Mouse (Mus musculus): Measurements from ENCODE around the gene Gpr132.

Gpr132 gene

DNA sequence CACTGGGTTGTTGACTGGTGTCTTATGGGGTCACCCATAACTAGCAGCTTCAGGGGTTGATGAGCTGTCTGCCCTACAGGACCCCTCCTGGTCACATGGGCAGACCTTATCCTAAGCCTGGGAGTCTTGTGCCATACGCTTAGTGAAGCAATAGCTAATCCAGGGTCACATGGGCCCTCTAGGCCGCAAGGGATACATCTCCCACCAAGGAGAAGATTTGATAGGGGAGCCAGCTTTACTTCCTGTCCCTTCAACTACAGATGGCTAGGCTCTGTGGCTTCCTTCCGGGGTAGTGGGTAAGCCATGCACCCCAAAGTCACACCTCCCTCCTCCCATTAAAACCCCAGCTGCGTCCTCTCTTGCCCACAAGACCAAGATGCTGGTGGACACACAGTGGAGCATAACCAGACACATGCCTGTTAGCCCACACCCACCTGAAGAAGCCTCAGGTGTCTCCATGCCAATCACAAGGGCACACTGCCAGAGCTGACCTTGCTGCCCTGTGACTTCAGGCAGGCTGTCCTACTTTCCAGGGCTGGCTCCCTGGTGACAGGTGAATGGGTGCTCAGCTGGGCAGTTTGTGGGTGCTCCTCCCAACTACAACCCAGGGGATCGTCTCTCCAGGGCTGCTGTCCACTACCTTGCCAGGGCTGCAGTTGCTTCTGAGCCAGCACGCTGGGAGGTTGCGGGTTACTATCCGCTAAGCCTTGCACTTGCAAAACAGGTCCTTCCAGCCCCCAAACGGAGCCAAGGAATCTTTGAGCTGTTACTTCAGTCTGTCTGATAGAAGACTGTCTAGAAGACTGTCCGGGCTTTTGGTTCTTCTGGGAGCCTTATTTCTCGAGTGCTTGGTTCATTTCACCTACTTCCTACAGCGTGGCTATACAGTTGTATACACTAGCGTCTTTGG, at the start of gene Gpr132:
TSS of gene Gpr132 (minus strand) at position 51 of the 910 bp plus-strand sequence.
- no peak for DNase-seq (ENCODE audit: low spot score)

DNA sequence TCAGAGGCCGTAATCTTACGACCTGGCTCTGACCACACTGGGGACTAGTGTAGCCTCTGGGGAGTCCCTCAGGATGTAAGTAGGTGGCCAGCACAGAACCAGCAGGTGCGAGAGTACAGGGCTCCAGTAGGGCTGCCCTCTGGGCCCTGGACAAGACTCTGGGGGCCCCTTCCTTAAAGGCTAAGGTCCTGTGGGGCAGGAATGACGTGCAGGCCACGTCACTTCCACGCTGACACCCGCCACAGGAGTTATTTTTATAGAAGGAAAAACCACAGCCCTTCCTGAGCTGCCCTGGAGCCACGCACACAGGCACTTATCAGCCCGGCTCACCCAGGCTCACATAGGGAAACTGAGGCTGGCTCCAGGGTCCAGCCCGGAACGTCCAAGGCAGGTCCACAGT, 49.5 kb upstream of the Gpr132 start:
- no peak for DNase-seq (ENCODE audit: low spot score)

DNA sequence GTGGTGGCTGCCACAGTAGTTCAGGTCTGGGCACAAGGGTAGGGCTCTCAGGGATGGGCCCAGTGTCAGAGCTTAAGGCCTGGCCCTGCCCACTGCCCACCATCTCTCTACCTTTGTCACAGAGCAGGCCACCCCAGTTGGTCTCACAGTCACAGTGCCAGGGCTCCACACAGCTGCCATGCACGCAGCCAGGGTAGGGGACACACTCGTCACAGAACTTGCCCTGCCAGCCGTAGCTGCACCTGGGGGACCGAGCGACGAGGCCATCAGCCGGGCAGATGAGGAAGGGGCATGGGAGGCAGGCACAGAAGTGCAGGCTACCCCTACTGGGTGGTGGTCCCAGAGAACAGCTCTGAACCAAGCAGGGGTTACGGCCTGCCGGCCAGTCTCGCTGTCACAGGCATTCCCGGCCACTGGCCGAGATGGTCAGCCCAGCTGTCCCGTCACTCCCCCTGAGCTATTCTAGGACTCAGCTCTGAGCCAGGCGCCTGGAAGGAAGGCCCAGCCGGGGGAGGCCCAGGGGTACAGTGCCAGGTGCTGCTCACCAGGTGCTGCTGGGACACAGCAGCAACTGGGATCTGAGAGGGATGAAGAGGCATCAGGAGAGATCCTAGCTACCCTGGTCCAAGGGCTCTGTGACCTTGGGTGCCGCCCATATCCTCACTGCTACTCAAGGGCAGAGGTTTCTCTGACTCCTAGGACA, 48.8 kb upstream of the Gpr132 start:
- DNase-seq (ENCODE audit: low spot score) = no peak

DNA sequence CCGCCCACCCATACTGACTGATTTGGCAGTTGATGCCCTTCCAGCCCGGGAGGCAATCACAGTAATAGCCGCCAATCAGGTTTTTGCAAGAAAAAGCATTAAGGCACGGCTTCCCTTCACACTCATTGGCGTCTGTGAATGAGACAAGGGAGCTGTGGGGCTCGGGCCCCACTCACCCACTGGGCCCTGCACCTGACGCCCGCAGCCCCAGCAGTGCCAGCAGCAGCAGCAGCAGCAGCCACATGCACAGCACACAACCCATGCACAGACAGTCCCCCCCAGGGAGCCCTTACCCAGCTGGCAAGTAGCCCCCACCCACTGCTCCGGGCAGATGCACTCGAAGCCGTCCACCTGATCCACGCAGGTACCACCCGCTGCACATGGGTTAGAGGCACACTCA, 47.6 kb upstream of the Gpr132 start:
- DNase-seq (ENCODE audit: low spot score) = no peak

DNA sequence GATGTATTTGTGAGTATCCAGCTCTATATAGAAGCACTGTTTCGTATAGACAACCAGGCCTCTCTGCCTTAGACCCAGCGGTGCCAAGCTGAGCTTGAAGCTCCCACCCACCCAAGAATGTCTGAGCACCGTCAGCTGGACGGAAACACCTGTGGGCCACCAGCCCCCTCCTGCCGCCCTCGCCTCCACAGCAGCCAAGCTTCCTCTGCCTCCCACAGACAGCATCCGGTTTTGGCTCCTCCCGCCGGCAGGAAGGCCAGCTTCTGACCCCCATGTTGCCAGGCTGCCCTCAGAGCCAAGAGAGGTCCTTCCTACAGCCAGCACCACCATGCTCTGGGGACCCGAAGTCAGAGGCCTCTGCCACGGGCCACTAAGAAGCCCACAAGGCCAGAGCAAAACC, 46.5 kb upstream of the Gpr132 start:
- no peak for DNase-seq (ENCODE audit: low spot score)

DNA sequence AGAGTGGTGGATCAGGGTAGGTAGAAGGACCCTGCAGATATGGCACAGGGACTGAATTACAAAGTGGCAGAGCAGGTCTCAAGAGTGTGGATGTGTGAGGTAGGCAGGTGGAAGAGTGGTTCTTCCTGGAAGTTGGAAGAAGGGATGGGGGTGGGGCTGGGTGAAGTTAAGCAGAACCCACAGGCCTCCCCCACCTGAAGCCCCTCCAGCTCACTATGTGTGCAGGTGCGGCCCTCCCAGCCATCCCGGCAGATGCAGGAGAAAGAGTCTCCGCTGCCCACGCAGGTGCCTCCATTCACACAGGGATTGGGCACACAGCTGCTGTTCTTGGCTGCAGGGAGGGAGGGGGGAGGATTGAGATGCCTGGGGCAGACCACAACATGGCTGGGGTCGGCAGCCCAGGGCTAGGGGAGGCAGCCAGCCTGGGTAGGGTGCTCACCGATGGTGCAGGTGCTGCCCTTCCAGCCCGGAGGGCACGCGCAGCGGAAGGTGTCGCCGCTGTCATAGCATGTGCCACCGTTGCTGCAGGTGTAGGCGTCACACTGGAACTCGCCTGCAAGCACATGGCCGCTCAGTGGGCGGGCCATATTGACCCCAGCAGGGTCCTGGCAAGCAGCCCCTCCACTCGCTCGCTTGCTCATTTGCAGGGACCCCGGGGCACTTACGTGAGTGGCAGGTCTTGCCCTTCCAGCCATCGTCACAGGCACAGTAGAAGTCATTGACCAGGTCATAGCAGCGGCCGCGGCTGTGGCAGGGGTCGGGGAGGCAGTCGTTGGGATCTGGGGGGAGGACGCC, 45.1 kb upstream of the Gpr132 start:
- DNase-seq (ENCODE audit: low spot score) = no peak

DNA sequence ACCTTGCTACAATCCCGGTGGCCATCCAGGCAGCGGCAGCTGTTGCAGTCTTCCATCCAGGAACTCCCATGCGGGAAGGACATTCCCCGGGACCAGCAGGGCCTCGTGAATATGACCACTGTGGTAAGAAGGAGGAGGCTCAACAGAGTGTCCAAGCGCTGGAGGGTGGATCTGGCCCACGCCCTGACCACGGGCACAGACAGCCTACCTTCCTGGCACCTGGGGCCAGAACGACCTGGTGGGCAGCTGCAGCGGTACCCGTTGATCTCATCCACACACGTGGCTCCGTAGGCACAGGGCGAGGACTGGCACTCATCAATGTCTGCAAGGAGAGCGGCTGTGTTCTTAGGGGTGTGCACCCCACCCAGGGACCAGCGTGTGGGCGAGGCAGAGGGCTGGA, 43.7 kb upstream of the Gpr132 start:
- DNase-seq (ENCODE audit: low spot score) = no peak

DNA sequence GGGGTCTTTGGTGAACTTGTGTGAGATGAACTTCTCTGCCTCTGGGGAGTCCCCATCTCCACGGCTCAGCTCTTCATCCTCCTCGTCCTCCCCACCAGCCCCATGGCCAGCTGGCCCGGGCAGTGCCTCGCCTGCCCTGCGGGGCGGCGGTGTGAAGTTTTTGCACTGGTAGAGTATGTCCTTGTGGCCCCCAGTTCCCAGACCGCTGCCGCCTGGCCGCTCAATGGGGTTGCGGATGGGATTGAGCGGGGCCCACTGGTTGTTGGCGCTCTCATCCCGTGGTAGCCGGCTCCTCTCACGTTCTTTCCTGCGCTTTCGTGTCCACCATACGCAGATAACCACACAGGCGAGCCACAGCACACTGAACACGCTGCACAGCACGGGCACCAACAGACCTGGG, 41.0 kb upstream of the Gpr132 start:
- no peak for DNase-seq (ENCODE audit: low spot score)

DNA sequence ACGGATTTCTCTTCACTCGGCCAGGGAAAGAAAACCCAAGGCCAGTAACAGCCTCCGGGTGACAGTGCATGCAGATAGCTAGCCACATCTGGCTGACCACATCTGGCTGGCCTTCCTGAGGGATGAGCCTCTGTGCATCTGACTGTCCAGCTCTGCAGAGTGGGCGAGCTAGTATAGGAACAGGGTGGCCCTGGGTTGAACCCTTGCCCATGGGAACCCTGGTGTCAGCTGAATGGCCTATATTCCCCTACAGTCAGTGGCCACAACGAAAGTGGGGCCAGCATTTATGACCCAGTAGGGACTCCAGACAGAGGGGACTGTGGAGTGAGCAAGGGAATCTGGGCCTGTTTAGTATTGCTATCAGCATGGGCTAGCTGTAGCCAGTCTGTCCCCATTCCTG, 37.0 kb upstream of the Gpr132 start:
- no peak for DNase-seq (ENCODE audit: low spot score)

DNA sequence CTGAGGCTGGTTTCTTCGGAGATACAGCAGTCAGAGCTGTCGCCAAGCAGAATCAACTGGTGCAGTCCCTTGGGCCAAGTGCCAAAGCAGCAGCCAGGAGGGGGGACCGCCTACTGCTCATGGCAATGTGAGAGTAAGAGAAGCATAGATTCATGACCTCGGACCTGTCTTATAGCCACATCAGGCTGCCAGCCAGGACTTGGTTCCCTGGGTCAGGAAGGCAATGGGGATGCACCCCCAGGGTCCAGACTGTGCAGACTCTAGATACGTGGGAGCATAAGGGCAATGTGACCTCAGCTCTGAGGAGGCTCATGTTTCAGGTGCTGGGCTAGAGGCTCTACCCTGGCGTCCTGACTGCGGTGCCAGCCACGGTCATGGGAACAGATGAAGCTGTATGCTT, 35.9 kb upstream of the Gpr132 start:
- no peak for DNase-seq (ENCODE audit: low spot score)

DNA sequence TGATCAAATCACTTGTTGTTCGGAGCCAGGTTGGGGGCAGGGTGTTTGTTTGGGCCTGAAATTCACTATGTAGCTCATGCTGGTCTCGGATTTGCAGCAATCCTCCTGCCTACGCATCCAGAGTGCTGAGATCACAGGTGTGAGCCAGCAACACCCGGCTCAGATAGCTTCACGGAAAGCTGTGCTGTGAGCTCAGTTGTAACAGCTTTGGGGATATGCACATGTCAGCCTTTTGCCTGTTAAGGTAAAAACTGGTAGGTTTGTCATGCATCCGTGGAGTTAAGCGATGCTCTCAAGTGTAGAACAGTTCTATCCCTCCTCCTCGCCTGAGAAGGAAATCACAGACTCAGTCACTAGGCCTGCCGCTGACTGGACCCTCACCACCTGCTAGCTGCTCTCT, 32.6 kb upstream of the Gpr132 start:
- no peak for DNase-seq (ENCODE audit: low spot score)

DNA sequence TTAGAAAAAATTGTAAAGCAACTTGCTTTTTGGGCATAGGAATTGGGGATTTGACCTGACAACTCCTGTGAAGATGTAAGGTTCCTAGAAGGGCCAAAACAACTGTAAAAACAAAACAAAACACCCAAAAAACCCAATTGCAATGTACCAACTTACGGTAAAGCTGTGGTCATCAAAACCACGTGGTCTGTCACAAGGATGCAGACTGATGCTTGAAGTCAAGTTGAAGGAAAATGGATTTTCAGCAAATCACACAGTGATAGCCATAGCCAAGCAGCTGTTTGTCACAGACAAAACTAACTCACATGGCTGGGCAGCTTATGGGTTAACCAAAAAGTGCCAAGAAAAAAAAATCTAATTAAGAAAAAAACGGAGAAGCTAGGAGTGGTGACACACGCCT, 30.9 kb upstream of the Gpr132 start:
- no peak for DNase-seq (ENCODE audit: low spot score)

DNA sequence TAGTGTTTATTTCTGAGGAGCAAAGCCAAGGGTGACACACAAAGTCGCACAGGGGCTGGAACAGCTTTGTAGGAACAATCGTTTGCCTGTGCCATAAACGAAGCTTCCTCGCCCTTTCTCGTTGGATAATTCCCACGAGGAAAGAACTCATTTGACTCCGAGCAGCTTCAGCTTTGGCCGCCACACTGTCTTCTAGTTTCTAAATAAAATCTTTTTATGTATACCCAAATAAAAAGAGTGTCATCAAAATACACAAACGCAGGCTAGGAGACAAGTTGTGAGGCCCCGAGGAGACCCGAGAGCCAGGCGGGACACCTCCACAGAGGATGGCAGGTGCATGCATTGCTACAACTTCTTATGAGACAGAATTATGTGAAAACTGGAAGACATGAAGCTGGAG, 30.3 kb upstream of the Gpr132 start:
- no peak for DNase-seq (ENCODE audit: low spot score)

DNA sequence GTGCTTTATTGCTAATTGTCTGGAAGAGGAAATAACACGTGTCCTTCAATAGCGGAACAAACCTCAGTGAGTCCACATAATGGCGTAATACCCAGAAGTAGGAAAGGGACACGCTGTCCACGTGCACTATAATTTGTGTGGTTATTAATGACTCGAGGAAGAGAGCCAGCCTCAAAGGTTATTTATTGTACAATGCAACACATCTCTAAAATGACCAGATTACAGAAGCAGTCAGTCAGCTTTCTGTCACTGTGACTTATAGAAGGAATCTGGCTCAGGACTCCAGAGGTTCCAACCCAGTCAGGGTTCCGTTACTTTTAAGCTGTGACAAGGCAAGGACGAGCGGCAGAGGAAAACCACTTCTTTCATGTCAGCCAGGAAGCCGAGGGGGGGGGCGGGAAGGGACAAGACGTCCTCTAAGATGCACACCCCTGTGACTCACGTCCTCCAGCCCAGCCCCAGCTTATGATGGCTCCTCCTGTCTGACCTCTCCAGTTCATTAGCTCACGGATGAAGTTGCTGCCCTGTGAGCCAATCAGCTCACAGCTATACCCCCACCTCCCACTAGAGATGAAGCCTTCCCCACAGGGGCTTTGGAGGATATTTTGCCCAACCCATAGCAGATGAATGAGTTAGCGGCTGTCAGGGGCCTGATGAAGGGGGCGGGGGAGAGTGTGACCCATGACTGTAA, 29.6 kb upstream of the Gpr132 start:
- no peak for DNase-seq (ENCODE audit: low spot score)

DNA sequence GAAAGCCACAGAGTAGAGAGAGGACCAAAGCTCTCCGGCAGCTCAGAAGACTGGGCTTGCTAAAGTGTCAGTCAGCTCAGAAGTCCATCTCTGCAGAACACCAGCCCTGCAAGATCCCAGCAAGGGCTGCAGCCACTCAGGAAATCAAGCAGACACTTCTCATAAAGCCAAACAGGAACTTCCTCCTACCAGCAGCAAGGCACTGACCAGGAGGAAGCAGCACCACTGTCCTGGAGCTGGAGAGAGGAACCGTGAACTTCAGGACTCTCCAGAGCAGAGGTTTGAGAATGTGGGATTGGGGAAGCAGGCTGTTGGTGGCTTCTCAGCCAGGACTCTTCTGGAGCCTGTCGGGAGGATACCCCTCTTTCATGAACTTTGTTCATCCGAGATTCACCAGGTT, 26.9 kb upstream of the Gpr132 start:
- no peak for DNase-seq (ENCODE audit: low spot score)

DNA sequence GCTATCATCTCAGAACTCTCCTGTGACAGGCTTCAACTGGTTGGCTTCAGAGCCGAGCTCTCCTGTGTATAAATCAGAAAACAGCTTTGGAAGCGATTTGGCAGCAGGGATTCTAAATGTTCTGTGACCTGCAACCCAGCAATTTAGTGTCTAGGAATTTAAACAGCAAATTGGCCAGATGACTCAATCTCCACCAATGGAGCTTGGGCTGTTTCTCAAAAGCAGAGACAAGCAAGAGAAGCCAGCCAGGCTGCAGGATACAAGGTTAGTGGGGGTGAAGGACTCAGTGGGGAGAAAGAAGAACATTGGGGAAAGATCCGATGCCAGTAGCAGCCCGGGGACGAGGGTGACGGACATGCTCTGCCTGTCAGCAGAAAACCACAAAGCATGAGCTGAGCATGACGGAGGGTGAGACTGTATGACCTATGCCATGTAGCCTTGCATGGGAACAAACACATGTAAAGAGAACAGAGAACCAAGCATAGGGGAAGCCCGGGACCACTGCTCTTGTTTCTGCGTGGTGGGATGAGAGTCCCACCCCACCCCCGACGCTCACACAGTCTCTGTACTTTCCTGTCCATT, 26.4 kb upstream of the Gpr132 start:
- no peak for DNase-seq (ENCODE audit: low spot score)

DNA sequence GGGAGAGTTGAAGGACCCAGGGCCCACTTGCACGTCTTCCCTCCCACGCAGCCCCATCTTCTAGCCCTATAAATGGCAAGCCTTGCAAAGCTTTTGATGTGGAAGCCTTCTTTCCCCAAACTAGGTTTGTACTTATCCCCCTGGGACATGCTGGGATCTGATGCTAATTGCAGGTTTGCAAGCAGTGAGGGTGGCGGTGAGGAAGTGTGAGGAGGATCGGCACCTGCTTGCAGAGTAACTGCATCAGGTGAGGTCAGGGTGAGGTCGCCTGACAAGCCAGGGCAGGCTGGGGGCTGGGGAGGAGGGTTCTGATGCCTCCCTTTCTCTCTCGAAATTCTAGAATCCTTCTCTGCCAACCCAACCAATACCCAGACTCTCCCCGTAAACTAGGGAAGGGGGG, 17.4 kb upstream of the Gpr132 start:
- no peak for DNase-seq (ENCODE audit: low spot score)

DNA sequence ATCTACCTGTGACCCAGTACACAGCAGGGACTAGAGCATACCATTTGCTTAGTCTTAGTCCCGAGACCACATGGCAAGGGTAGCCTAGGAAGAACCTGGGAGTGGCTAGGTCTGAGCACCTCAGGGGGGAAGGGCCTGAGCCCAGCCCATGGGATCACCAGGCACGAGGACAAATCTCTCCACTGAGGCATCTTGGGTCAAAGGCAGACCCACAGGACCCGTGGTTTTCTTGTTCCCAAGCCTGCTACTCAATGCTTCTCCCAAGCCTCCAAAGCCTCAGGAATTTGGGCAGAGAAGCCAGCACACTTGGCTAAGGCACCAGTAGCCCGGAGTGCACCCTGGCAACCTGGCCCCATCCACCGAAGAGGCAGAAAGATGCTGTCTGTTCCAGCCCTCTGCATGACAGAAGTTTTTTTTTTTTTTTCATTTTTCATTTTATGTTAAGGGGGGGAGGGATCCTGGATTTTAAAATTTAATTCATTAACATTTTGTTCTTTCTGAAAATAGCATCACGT, 13.3 kb upstream of the Gpr132 start:
- no peak for DNase-seq (ENCODE audit: low spot score)

DNA sequence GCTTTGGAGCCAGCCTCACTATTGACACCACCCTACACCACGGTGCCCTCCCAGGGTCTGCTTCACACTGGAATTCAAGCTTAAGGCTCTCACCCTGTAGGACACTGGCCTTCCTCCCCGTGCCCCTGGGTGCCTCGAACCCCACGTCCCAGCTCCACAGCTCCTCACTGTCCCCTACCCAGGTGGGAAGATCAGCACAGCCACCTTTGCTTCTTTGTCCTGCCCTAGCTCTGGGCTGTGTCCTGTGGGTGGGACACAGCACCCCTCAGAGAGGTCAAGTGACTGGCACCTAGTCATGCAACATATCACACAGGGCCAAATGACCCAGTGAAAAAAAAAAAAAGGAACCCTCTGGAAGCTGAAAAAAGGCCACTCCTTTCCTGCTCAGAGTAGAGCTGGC, 12.6 kb upstream of the Gpr132 start:
- no peak for DNase-seq (ENCODE audit: low spot score)

DNA sequence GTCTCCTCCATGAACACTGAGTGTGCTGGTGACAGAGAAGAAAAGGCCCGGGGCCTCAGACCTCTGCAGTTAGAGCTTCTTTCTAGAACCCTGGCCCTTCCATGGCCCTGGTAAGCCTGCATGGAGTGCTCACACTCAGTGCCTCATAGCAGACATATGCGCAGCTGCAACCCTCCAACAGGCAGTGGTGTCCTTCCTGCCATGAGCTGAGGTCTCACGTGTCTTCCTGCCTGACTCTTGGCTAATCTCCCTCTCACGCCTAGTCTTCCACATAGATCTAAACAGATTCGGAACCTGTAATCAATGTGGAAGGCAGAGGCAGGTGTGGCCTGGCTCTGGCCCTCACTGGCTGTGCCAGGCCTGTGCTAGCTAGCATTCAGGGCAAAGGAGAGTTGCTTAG, 11.7 kb upstream of the Gpr132 start:
- no peak for DNase-seq (ENCODE audit: low spot score)

DNA sequence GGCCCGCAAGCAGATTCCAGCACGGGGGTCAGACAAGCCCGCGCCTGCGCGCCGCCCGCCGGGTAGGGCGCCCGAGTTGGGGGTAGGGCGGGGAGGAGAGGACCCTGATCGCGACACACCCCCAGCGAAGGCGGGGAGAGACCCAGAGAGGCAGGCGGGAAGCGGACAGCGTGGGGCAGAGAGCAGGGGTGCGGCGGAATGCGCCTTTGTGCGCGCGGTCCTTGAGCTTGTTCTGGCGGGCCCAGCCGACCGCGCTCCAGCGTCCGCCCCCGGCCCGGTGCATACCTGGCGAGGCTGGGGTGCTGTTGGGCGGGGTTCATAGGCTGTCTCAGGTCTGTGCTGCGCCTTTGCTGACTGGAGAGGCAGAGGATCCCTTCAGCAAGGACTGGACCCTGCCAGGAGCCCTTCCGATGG, 9.6 kb upstream of the Gpr132 start:
- DNase-seq (ENCODE audit: low spot score) = no peak
